Mouse (Mus musculus) testis, adult 2 months (tissue): ENCODE results near the gene Loxl1.

ENCODE experiments used
- CTCF ChIP-seq: fragments of 200-500 bp; IDR thresholded peaks from 2 replicates; pipeline ENCODE4 v1.5.1; 2012; ENCODE audit warnings: low read depth, mild to moderate bottlenecking, inconsistent platforms, low read length, moderate library complexity; ENCODE audit not compliant: control insufficient read depth, insufficient read depth, insufficient replicate concordance
- POLR2A ChIP-seq: fragments of 200-500 bp; IDR thresholded peaks from 2 replicates; pipeline ENCODE4 v1.6.1; 2012; ENCODE audit warnings: low read depth, mild to moderate bottlenecking, inconsistent platforms, low read length, moderate library complexity; ENCODE audit not compliant: control insufficient read depth

DNA sequence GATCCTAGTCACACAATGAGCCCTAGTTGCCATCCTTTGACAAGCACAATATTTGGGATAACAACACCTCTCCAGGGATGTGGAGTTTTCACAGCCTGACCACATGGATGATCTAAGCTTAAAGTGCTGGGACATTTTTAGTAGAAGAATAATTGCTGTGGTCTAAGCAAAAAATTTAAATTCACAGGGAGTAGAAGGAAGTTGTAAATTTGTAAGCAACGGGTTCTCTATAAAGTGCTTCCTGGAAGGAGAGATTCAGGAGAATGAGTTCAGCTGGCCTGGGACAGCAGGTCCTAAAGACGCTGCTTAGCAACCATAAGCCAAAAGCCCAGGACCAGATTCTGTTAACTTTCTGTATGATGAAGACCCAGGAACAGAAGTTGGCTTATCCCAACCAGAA, 23.1 kb downstream of the Loxl1 start:
- TF ChIP-seq CTCF (no peak), POLR2A (no peak)
